Mouse (Mus musculus): ENCODE data around the gene Lmf2. TPM values are rescaled to one million over a fixed set of nuclear protein-coding genes. Genes with fewer than 3 reads are reported as not detected.

The Lmf2 gene
- polyA plus RNA-seq, 1 experiment from 2014 or later: 67.8 TPM

- Histone ChIP-seq H3K9ac (no peak overlapping the region), H3K27ac (no peak overlapping the region)
- WGBS: 83% methylated on average over 14 of the region's 14 CpGs
Measured at GRCm38 (mm10) chr15:89336422-89336821, 19.0 kb downstream of the Lmf2 start.

GRCm38 (mm10) chr15:89334774-89335537, 20.5 kb downstream of the Lmf2 start:
- Histone ChIP-seq H3K9me3 (no peaks in the 10 kb centered on the region), H3K36me3 (no peaks in the 10 kb centered on the region), H3K27ac (no peak overlapping the region), H3K9ac (no peak overlapping the region), H3K4me1 (no peaks in the 10 kb centered on the region), H3K4me3 (no peak overlapping the region), H3K27me3 (no peaks in the 10 kb centered on the region), H3K4me2 (no peak overlapping the region)
- WGBS: 82% methylated on average over 17 of the region's 17 CpGs
- ATAC-seq (ENCODE audit: insufficient number of reproducible peaks, low FRiP score, low TSS enrichment, low read depth): no peak

More at GRCm38 (mm10) chr15:89336422-89336821, 19.0 kb downstream of the Lmf2 start:
- Histone ChIP-seq H3K27me3 (no peaks in the 10 kb centered on the region), H3K9me3 (no peaks in the 10 kb centered on the region), H3K4me1 (no peaks in the 10 kb centered on the region), H3K4me3 (no peak overlapping the region), H3K4me2 (no peak overlapping the region), H3K36me3 (no peaks in the 10 kb centered on the region)
- ATAC-seq (ENCODE audit: insufficient number of reproducible peaks, low FRiP score, low TSS enrichment, low read depth): no peak

GRCm38 (mm10) chr15:89334271-89334670, 21.2 kb downstream of the Lmf2 start, which contains the start of gene Miox:
Gene Miox (plus strand): TSS chr15:89334398.
- no peak within 1 kb of the TSS for H3K9ac ChIP-seq
- H3K27me3 ChIP-seq: no peaks in the 10 kb centered on the region
- ATAC-seq (ENCODE audit: insufficient number of reproducible peaks, low FRiP score, low TSS enrichment, low read depth): no peak
- no peaks in the 10 kb centered on the region for H3K4me1 ChIP-seq
- no peak within 1 kb of the TSS for H3K27ac ChIP-seq
- H3K4me3 ChIP-seq: no peak within 1 kb of the TSS
- no peaks in the 10 kb centered on the region for H3K36me3 ChIP-seq
- WGBS: 86% methylated on average over 7 of the region's 7 CpGs
- no peaks in the 10 kb centered on the region for H3K9me3 ChIP-seq
- H3K4me2 ChIP-seq: no peak within 1 kb of the TSS

- Histone ChIP-seq H3K27ac (no peak overlapping the region), H3K9ac (no peak overlapping the region), H3K4me1 (peaks cover 6% of the 10 kb centered on the region), H3K4me3 (no peak overlapping the region), H3K4me2 (no peak overlapping the region), H3K9me3 (no peaks in the 10 kb centered on the region), H3K36me3 (no peaks in the 10 kb centered on the region), H3K27me3 (peaks cover 17% of the 10 kb centered on the region; the same call in 1 of the 2 replicates)
- no peak for ATAC-seq (ENCODE audit: insufficient number of reproducible peaks, low FRiP score, low TSS enrichment, low read depth)
- WGBS: 65% methylated on average over 5 of the region's 5 CpGs
Measured at GRCm38 (mm10) chr15:89326441-89326840, 29.0 kb downstream of the Lmf2 start.

GRCm38 (mm10) chr15:89323656-89324055, 31.8 kb downstream of the Lmf2 start:
- ATAC-seq (ENCODE audit: insufficient number of reproducible peaks, low FRiP score, low TSS enrichment, low read depth): no peak
- Histone ChIP-seq H3K36me3 (no peaks in the 10 kb centered on the region), H3K4me3 (no peak overlapping the region), H3K9ac (no peak overlapping the region), H3K27me3 (peaks cover 19% of the 10 kb centered on the region; the same call in 1 of the 2 replicates), H3K9me3 (no peaks in the 10 kb centered on the region), H3K27ac (no peak overlapping the region), H3K4me1 (peaks cover 6% of the 10 kb centered on the region), H3K4me2 (no peak overlapping the region)
- WGBS: 81% methylated on average over 4 of the region's 4 CpGs

- Histone ChIP-seq H3K27me3 (peaks cover 19% of the 10 kb centered on the region; the same call in 1 of the 2 replicates), H3K9ac (no peak within 1 kb of the TSS), H3K27ac (no peak within 1 kb of the TSS), H3K36me3 (no peaks in the 10 kb centered on the region), H3K9me3 (no peaks in the 10 kb centered on the region), H3K4me2 (peak within 1 kb of the TSS; percentile 40), H3K4me3 (peak within 1 kb of the TSS; percentile 19), H3K4me1 (peaks cover 6% of the 10 kb centered on the region)
- no peak for ATAC-seq (ENCODE audit: insufficient number of reproducible peaks, low FRiP score, low TSS enrichment, low read depth)
- WGBS: 9% methylated on average over 26 of the region's 26 CpGs
Measured at GRCm38 (mm10) chr15:89322670-89323522, 32.6 kb downstream of the Lmf2 start, which contains the start of gene Adm2. Gene Adm2 (plus strand): TSS chr15:89322720.

GRCm38 (mm10) chr15:89321264-89321663, 34.2 kb downstream of the Lmf2 start:
- H3K27me3 ChIP-seq: peaks cover 19% of the 10 kb centered on the region; the same call in 1 of the 2 replicates
- H3K36me3 ChIP-seq: no peaks in the 10 kb centered on the region
- no peak overlapping the region for H3K9ac ChIP-seq
- WGBS: 78% methylated on average over 8 of the region's 8 CpGs
- H3K4me2 ChIP-seq: no peak overlapping the region
- no peaks in the 10 kb centered on the region for H3K9me3 ChIP-seq
- no peak for ATAC-seq (ENCODE audit: insufficient number of reproducible peaks, low FRiP score, low TSS enrichment, low read depth)
- H3K4me1 ChIP-seq: peaks cover 6% of the 10 kb centered on the region
- H3K27ac ChIP-seq: no peak overlapping the region
- no peak overlapping the region for H3K4me3 ChIP-seq

- no peak overlapping the region for H3K4me2 ChIP-seq
- no peak overlapping the region for H3K27ac ChIP-seq
- 73% methylated on average over 11 of the region's 11 CpGs for WGBS
- no peaks in the 10 kb centered on the region for H3K27me3 ChIP-seq
- no peak overlapping the region for H3K9ac ChIP-seq
- H3K4me1 ChIP-seq: peaks cover 34% of the 10 kb centered on the region
- ATAC-seq (ENCODE audit: insufficient number of reproducible peaks, low FRiP score, low TSS enrichment, low read depth): no peak
- no peak overlapping the region for H3K4me3 ChIP-seq
- H3K9me3 ChIP-seq: no peaks in the 10 kb centered on the region
- H3K36me3 ChIP-seq: no peaks in the 10 kb centered on the region
Measured at GRCm38 (mm10) chr15:89316146-89316545, 39.3 kb downstream of the Lmf2 start.

GRCm38 (mm10) chr15:89315190-89315731, 40.2 kb downstream of the Lmf2 start, which contains the start of gene Sbf1:
Gene Sbf1 (minus strand): TSS chr15:89315311.
- Histone ChIP-seq H3K4me3 (peak within 1 kb of the TSS; percentile 98), H3K4me1 (peaks cover 40% of the 10 kb centered on the region), H3K36me3 (no peaks in the 10 kb centered on the region), H3K9ac (peak within 1 kb of the TSS; percentile 87), H3K4me2 (peak within 1 kb of the TSS; percentile 74), H3K27ac (peak within 1 kb of the TSS; percentile 80), H3K9me3 (no peaks in the 10 kb centered on the region), H3K27me3 (no peaks in the 10 kb centered on the region)
- WGBS: under 1% methylated on average over 37 of the region's 37 CpGs
- ATAC-seq (ENCODE audit: insufficient number of reproducible peaks, low FRiP score, low TSS enrichment, low read depth): peak; percentile 99

- H3K9me3 ChIP-seq: no peaks in the 10 kb centered on the region
- no peaks in the 10 kb centered on the region for H3K36me3 ChIP-seq
- ATAC-seq (ENCODE audit: insufficient number of reproducible peaks, low FRiP score, low TSS enrichment, low read depth): peak; percentile 26
- peak overlapping the region; percentile 80 for H3K27ac ChIP-seq
- no peaks in the 10 kb centered on the region for H3K27me3 ChIP-seq
- peak overlapping the region; percentile 74 for H3K4me2 ChIP-seq
- H3K9ac ChIP-seq: peak overlapping the region; percentile 87
- H3K4me3 ChIP-seq: peak overlapping the region; percentile 98
- WGBS: under 1% methylated on average over 58 of the region's 58 CpGs
- peaks cover 41% of the 10 kb centered on the region for H3K4me1 ChIP-seq
Measured at GRCm38 (mm10) chr15:89314511-89315189, 40.8 kb downstream of the Lmf2 start.

- peak overlapping the region; percentile 98 for H3K4me3 ChIP-seq
- no peaks in the 10 kb centered on the region for H3K36me3 ChIP-seq
- H3K9ac ChIP-seq: peak overlapping the region; percentile 87
- no peak for ATAC-seq (ENCODE audit: insufficient number of reproducible peaks, low FRiP score, low TSS enrichment, low read depth)
- H3K9me3 ChIP-seq: no peaks in the 10 kb centered on the region
- H3K27ac ChIP-seq: no peak overlapping the region
- WGBS: 29% methylated on average over 3 of the region's 3 CpGs
- no peaks in the 10 kb centered on the region for H3K27me3 ChIP-seq
- peak overlapping the region; percentile 74 for H3K4me2 ChIP-seq
- peaks cover 41% of the 10 kb centered on the region for H3K4me1 ChIP-seq
Measured at GRCm38 (mm10) chr15:89314107-89314506, 41.4 kb downstream of the Lmf2 start.

Measured in limb, embryonic 15.5 days (tissue).